Mouse (Mus musculus): ENCODE results near the gene 9130230L23Rik. TPM values are rescaled to one million over a fixed set of nuclear protein-coding genes. Genes with fewer than 3 reads are reported as not detected.

Gene 9130230L23Rik
- polyA plus RNA-seq, 1 experiment from 2014 or later: not detected

GRCm38 (mm10) chr5:65959893-65960596 is 44.0 kb downstream of the 9130230L23Rik start:
- no peak for ATAC-seq

GRCm38 (mm10) chr5:65958597-65958996 is 45.5 kb downstream of the 9130230L23Rik start:
- Histone ChIP-seq H3K27me3 (replicated peaks; ENCODE audit: control insufficient read depth, insufficient read depth, low read length) (no peaks in the 10 kb centered on the region), H3K4me3 (replicated peaks; ENCODE audit: low read length) (no peak overlapping the region), H3K4me2 (ENCODE audit: low read length) (no peak overlapping the region), H3K36me3 (ENCODE audit: control insufficient read depth, insufficient read depth) (no peaks in the 10 kb centered on the region), H3K27ac (ENCODE audit: low read length) (no peak overlapping the region), H3K9ac (replicated peaks; ENCODE audit: low read depth, low read length) (no peak overlapping the region), H3K9me3 (ENCODE audit: control insufficient read depth, low read length) (no peaks in the 10 kb centered on the region), H3K4me1 (replicated peaks; ENCODE audit: control insufficient read depth, insufficient read depth, low read length) (peaks cover 11% of the 10 kb centered on the region)
- WGBS: 6% methylated on average over 4 of the region's 4 CpGs
- ATAC-seq: no peak

More at GRCm38 (mm10) chr5:65959893-65960596, 44.0 kb downstream of the 9130230L23Rik start:
- WGBS: 86% methylated on average over 5 of the region's 5 CpGs
- Histone ChIP-seq H3K4me2 (ENCODE audit: low read length) (no peak overlapping the region), H3K27me3 (replicated peaks; ENCODE audit: control insufficient read depth, insufficient read depth, low read length) (no peaks in the 10 kb centered on the region), H3K36me3 (ENCODE audit: control insufficient read depth, insufficient read depth) (no peaks in the 10 kb centered on the region), H3K27ac (ENCODE audit: low read length) (no peak overlapping the region), H3K4me3 (replicated peaks; ENCODE audit: low read length) (no peak overlapping the region), H3K9me3 (ENCODE audit: control insufficient read depth, low read length) (no peaks in the 10 kb centered on the region), H3K4me1 (replicated peaks; ENCODE audit: control insufficient read depth, insufficient read depth, low read length) (peaks cover 7% of the 10 kb centered on the region), H3K9ac (replicated peaks; ENCODE audit: low read depth, low read length) (no peak overlapping the region)

GRCm38 (mm10) chr5:65956144-65957008 is 47.7 kb downstream of the 9130230L23Rik start:
- peaks cover 11% of the 10 kb centered on the region for H3K4me1 ChIP-seq (replicated peaks; ENCODE audit: control insufficient read depth, insufficient read depth, low read length)
- ATAC-seq: no peak
- no peak overlapping the region for H3K9ac ChIP-seq (replicated peaks; ENCODE audit: low read depth, low read length)
- no peaks in the 10 kb centered on the region for H3K36me3 ChIP-seq (ENCODE audit: control insufficient read depth, insufficient read depth)
- H3K4me2 ChIP-seq (ENCODE audit: low read length): peak overlapping the region; percentile 53
- 80% methylated on average over 9 of the region's 9 CpGs for WGBS
- H3K27me3 ChIP-seq (replicated peaks; ENCODE audit: control insufficient read depth, insufficient read depth, low read length): no peaks in the 10 kb centered on the region
- H3K9me3 ChIP-seq (ENCODE audit: control insufficient read depth, low read length): no peaks in the 10 kb centered on the region
- H3K27ac ChIP-seq (ENCODE audit: low read length): no peak overlapping the region
- peak overlapping the region; percentile 36 for H3K4me3 ChIP-seq (replicated peaks; ENCODE audit: low read length)

- H3K9ac ChIP-seq (replicated peaks; ENCODE audit: low read depth, low read length): no peak overlapping the region
- H3K9me3 ChIP-seq (ENCODE audit: control insufficient read depth, low read length): no peaks in the 10 kb centered on the region
- peaks cover 14% of the 10 kb centered on the region for H3K4me1 ChIP-seq (replicated peaks; ENCODE audit: control insufficient read depth, insufficient read depth, low read length)
- no peaks in the 10 kb centered on the region for H3K27me3 ChIP-seq (replicated peaks; ENCODE audit: control insufficient read depth, insufficient read depth, low read length)
- H3K36me3 ChIP-seq (ENCODE audit: control insufficient read depth, insufficient read depth): no peaks in the 10 kb centered on the region
- H3K27ac ChIP-seq (ENCODE audit: low read length): peak overlapping the region; percentile 54
- H3K4me2 ChIP-seq (ENCODE audit: low read length): peak overlapping the region; percentile 53
- ATAC-seq: peak; percentile 51
- 37% methylated on average over 23 of the region's 23 CpGs for WGBS
- H3K4me3 ChIP-seq (replicated peaks; ENCODE audit: low read length): peak overlapping the region; percentile 36
Measured at GRCm38 (mm10) chr5:65955343-65956143, 48.5 kb downstream of the 9130230L23Rik start.

DNA sequence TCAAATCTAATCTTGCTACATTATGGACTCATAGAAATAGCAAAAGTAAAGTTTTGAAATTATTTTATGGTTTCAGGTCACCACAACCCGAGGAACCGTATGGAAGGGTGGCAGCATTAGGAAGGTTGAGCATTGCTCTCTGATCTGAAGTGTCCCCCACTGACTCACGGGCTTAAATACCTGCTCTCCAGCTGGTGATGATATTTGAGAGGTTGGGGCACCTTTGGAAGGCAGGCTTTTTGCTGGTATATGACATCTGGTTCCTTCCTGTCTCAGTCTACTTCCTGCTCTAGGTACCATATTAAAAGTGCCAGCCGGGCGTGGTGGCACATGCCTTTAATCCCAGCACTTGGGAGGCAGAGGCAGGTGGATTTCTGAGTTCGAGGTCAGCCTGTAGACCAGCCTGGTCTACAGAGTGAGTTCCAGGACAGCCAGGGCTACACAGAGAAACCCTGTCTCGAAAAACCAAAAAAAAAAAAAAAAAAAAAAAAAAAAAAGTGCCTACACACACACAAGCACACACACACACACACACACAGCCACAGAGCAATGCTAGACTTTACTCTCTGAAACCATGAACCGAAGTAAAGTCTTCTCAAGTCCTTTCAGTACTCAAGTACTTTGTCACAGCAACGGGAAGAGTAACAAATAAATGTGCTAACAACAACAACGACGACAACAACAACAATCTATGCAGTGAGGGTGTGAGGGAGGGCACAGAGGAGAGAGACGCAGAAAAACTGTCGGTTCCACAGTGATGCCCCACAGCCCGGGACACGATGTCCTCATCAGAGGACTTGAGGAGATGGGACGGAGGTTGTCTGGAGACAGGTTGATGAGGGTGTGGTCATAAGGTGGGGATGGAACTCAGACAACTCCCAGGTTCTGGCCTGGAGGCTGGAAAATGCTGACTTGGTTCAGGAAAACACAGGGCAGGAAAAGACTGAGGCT is 49.7 kb downstream of the 9130230L23Rik start:
- H3K4me2 ChIP-seq (ENCODE audit: low read length): no peak overlapping the region
- H3K9ac ChIP-seq (replicated peaks; ENCODE audit: low read depth, low read length): no peak overlapping the region
- no peaks in the 10 kb centered on the region for H3K27me3 ChIP-seq (replicated peaks; ENCODE audit: control insufficient read depth, insufficient read depth, low read length)
- H3K27ac ChIP-seq (ENCODE audit: low read length): peak overlapping the region; percentile 68
- no peaks in the 10 kb centered on the region for H3K9me3 ChIP-seq (ENCODE audit: control insufficient read depth, low read length)
- H3K4me3 ChIP-seq (replicated peaks; ENCODE audit: low read length): no peak overlapping the region
- no peaks in the 10 kb centered on the region for H3K36me3 ChIP-seq (ENCODE audit: control insufficient read depth, insufficient read depth)
- peaks cover 22% of the 10 kb centered on the region for H3K4me1 ChIP-seq (replicated peaks; ENCODE audit: control insufficient read depth, insufficient read depth, low read length)
- no peak for ATAC-seq
- 92% methylated on average over 16 of the region's 16 CpGs for WGBS

- 74% methylated on average over 4 of the region's 4 CpGs for WGBS
Measured at GRCm38 (mm10) chr5:65951513-65951909, 52.6 kb downstream of the 9130230L23Rik start.

GRCm38 (mm10) chr5:65950679-65951512 is 53.2 kb downstream of the 9130230L23Rik start:
- H3K36me3 ChIP-seq (ENCODE audit: control insufficient read depth, insufficient read depth): no peaks in the 10 kb centered on the region
- peaks cover 21% of the 10 kb centered on the region for H3K4me1 ChIP-seq (replicated peaks; ENCODE audit: control insufficient read depth, insufficient read depth, low read length)
- H3K9me3 ChIP-seq (ENCODE audit: control insufficient read depth, low read length): no peaks in the 10 kb centered on the region
- peak; percentile 67 for ATAC-seq
- H3K27me3 ChIP-seq (replicated peaks; ENCODE audit: control insufficient read depth, insufficient read depth, low read length): no peaks in the 10 kb centered on the region
- peak overlapping the region; percentile 0; the same call in 1 of the 2 replicates for H3K4me3 ChIP-seq (replicated peaks; ENCODE audit: low read length)
- peak overlapping the region; percentile 73 for H3K27ac ChIP-seq (ENCODE audit: low read length)
- 32% methylated on average over 18 of the region's 18 CpGs for WGBS
- peak overlapping the region; percentile 40 for H3K9ac ChIP-seq (replicated peaks; ENCODE audit: low read depth, low read length)
- peak overlapping the region; percentile 44 for H3K4me2 ChIP-seq (ENCODE audit: low read length)

More at GRCm38 (mm10) chr5:65951513-65951909, 52.6 kb downstream of the 9130230L23Rik start:
- Histone ChIP-seq H3K27me3 (replicated peaks; ENCODE audit: control insufficient read depth, insufficient read depth, low read length) (no peaks in the 10 kb centered on the region), H3K4me3 (replicated peaks; ENCODE audit: low read length) (no peak overlapping the region), H3K9me3 (ENCODE audit: control insufficient read depth, low read length) (no peaks in the 10 kb centered on the region), H3K4me2 (ENCODE audit: low read length) (no peak overlapping the region), H3K27ac (ENCODE audit: low read length) (peak overlapping the region; percentile 73), H3K36me3 (ENCODE audit: control insufficient read depth, insufficient read depth) (no peaks in the 10 kb centered on the region), H3K4me1 (replicated peaks; ENCODE audit: control insufficient read depth, insufficient read depth, low read length) (peaks cover 22% of the 10 kb centered on the region), H3K9ac (replicated peaks; ENCODE audit: low read depth, low read length) (no peak overlapping the region)
- no peak for ATAC-seq

- Histone ChIP-seq H3K9ac (replicated peaks; ENCODE audit: low read depth, low read length) (peak overlapping the region; percentile 40), H3K4me3 (replicated peaks; ENCODE audit: low read length) (peak overlapping the region; percentile 0; the same call in 1 of the 2 replicates), H3K4me2 (ENCODE audit: low read length) (peak overlapping the region; percentile 44), H3K36me3 (ENCODE audit: control insufficient read depth, insufficient read depth) (no peaks in the 10 kb centered on the region), H3K27ac (ENCODE audit: low read length) (peak overlapping the region; percentile 73), H3K4me1 (replicated peaks; ENCODE audit: control insufficient read depth, insufficient read depth, low read length) (peaks cover 17% of the 10 kb centered on the region), H3K9me3 (ENCODE audit: control insufficient read depth, low read length) (no peaks in the 10 kb centered on the region), H3K27me3 (replicated peaks; ENCODE audit: control insufficient read depth, insufficient read depth, low read length) (no peaks in the 10 kb centered on the region)
- peak; percentile 88 for ATAC-seq
- 1% methylated on average over 6 of the region's 6 CpGs for WGBS
Measured at GRCm38 (mm10) chr5:65950236-65950635, 53.8 kb downstream of the 9130230L23Rik start.
